Mouse (Mus musculus): ENCODE data around the gene Tmc8. TPM values are rescaled to one million over a fixed set of nuclear protein-coding genes. Genes with fewer than 3 reads are reported as not detected.
"Not testable (repeated sequence)": the region's sequence is repeated elsewhere in the genome, so short reads cannot be mapped to it uniquely, and the experiment has no call there.

The Tmc8 gene
- total RNA-seq, 2 experiments from 2014 or later, result 7.1 to 7.6 TPM

DNA sequence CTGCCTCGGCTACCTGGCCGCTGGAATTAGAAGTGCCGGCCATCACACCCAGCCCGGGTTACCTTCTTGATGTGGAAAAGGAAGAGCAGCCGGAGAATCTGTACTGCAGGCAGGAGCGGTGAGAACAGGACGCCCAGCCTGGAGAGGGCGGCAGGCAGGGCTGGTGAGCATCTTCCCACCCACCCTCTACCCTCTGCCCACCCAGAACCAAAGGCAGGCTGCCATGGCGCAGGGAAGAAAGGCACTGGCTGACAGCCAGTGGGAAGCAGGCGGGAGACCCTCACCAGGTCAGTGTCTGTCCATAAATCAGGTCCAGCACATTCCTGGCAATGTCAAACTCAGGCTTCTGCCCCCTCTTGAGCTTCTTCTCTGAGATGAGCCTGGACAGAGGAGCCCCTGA lies 11.5 kb upstream of the Tmc8 start:
- peak in 1 of 2 experiments; percentile 2 for DNase-seq (ENCODE audit: low spot score in 2 of 2)

DNA sequence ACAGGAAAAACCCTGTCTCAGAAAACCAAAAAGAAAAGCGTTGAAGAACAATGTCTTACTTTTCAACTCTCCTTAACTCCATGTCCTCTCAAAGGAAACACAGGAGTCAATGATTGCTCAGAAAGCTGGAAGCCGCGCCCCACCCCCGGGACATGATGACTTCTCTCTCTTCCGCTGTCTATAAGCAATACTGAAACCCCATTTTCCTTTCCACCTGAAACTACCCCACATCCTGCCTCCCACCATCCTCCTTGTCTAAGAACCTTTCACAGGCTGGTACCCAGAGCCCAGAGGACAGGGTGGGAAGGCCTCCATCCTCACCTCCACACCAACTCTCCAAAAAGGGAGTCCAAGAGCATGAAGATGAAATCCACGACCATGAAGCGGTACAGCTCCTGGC lies 9.5 kb upstream of the Tmc8 start:
- DNase-seq (ENCODE audit: low spot score in 2 of 2), result no peak

DNA sequence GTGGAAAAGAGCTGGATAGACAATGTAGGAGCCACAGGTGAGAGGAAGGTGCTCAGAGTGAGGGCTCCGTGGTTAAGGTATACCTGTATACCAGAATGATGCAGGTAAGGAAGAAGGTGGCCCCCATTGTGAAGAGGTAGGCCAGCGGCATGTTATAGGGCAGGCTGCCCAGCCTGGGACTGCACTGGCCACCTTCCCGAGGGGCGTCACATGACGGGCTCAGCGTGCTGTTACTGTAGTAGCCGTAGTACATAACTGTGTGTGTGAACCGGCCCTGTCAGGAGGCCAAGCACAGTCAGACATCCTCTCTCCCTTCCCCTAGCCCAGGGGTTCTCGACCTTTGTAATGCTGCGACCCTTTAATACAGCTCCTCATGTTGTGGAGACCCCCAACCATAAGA lies 7.0 kb upstream of the Tmc8 start:
- no peak for DNase-seq (ENCODE audit: low spot score in 2 of 2)

DNA sequence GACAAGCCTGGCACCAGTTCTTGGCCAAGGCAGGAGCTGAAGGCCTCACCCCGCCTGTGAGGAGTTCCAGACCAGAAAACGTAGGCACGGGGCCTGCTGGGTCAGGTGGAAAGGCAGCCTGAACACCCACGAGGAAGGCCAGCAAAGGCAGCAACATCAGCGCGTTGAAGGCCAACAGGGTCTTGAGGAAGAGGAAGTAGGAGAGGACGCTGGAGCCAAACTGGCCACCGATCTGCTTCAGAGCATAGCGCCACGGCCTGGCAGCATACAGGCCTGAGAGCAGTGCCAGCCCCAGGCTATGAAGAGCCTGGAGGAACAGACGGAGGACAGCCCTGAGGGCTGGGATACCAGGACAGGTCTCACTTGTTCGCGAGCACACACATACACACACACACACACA lies 6.3 kb upstream of the Tmc8 start:
- no peak for DNase-seq (ENCODE audit: low spot score in 2 of 2)

DNA sequence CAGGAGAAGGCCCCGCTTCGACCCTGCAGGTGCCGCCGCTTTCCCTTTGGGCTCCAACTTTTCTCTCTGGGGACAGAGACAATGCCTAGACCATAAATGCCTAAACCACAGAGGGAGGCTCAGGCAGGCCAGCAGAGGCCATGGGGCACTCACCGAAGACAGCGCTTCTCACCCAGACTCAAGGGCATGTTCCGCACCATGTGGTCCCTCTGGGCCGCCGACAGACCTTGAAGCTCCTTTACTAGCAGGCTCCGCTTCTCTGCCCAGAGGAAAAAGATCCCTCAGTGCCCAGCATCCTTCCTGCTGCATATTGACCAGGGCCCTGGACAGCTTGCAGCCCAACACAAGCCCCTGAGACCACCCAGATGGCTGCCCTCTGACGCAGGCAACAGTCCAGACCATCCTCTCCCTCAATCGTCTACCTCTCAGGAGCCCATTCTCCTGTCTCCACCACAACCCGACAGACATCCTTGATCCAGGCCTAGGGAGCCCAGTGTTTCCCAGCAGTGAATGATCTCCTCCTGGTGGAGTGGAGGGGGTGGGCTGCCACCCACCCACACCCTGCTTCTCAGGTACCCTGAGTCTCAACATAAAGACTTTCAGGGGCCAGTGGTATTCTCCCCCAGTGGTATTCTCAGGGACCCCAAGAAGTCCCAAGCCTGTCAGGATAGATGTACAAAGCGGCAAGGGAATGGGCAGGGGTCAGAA lies 5.6 kb upstream of the Tmc8 start:
- no peak for DNase-seq (ENCODE audit: low spot score in 2 of 2)

DNA sequence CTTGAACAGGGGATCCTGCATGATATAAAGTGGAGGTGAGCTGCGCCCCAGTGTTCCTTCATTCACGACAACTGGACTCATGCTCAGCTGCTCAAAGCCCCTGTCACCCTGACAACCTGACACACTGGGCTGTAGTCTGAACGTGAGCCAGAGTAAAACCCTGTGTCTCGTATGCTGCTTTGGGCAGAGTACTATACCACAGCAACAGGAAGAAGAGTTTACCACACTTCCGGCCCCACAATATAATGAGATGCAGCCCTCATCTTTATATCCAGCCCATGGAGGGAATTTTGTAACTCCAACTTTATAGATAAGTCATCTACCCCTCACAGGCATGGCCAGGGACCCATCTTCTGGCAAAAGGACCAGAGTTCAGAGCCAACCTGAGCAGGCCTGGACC lies 4.8 kb upstream of the Tmc8 start:
- DNase-seq (ENCODE audit: low spot score in 2 of 2), result no peak

DNA sequence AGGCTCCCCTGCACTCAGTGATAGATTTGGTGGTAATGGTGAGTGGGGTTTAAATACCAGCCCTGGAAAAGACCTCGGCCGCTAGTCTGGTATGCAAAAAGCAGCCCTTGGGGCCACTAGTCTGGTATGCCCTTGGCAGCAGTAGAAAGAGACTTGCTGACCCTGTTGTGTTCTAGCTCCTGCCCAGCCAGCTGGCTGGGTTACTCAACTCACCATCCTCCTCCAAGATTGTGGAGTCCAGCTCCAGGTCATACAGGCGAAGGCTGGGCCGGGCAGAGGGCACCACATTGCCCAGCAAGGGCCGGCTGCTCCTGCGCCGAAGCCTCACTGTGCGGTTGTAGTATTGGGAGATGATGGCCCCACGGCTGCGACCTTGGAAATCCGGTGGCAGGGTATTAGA lies 3.8 kb upstream of the Tmc8 start:
- no peak for DNase-seq (ENCODE audit: low spot score in 2 of 2)

DNA sequence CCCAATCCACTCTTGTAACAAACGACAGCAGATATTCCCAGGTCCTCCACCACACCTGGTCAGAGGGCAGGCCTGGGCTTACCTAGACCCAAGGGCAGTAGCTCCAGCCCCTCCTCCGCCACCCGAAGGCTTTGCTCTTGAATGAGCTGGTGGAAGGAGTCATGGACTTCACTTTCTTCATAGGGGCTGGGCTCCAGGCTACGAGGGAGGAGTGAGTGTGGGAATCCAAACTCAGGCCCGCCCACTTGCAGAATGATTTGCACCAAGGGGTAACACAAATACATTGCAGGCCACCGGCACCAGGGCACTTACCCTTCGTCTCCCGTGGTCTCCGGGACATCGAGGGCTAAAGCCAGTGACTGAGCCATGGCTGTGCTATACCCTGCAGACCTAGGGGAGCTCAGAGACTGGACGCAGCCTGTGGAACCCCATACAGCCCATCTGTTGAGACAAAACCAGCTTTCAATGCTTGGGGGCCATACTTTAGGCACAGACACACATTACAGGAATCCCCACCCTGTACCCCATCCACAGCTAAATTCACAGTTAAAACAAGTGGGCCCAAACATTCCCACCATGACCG lies 2.9 kb upstream of the Tmc8 start:
- no peak for DNase-seq (ENCODE audit: low spot score in 2 of 2)

DNA sequence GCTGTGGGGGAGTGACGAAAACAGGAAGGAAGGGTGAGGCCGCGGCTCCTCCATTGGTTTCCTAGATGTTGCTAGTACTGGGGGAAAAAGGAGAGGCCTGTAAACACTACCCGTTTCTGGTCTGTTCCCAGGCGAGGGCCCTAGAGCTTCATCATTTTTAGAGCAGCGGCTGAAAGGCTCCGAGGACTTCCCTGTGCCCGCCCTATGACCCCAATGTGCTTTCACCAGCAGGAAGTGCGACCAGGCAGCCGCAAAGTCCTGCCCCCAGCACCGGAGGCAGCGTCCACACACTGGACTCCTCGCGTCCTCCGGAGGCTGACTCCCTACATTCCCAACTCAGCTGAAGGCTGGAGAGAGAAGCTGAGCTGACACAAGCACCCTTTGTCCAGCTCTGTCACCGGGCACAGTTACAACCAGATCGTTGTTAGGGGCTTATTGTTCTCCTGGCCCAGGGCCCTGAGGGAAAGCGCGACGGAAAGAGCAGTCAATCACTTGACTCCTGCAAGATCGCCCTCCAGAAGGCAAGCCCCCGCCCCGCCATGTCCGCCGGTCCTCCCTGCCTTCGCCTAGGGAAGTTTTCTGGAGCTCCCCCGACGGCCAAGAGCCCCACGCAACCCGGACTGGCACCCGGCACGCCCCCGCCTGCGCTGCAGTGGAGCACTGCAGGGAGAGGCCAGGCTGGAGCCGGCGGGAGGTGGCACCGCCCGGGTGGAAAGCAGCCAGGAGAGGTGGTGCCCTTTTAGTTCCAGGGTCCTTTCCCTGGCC lies 2.3 kb upstream of the Tmc8 start:
- peak; percentile 50 to 61 for DNase-seq (ENCODE audit: low spot score in 2 of 2)

DNA sequence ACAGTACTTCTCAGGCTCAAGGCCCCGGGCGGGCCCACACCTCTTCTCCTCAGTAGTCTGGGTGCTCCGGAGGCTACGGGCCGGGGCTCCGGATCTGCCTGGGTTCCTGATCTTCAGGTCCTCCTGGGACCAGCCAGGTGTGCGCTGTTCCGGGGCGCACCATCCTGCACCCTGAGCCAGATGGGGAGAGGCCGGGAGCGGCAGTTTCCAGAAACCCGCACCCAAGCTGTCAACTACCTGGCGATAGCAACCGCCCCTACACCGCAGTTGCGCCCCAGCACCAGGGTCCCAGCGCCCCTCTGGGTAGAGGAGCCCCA lies 1.7 kb upstream of the Tmc8 start:
- no peak for DNase-seq (ENCODE audit: low spot score in 2 of 2)

DNA sequence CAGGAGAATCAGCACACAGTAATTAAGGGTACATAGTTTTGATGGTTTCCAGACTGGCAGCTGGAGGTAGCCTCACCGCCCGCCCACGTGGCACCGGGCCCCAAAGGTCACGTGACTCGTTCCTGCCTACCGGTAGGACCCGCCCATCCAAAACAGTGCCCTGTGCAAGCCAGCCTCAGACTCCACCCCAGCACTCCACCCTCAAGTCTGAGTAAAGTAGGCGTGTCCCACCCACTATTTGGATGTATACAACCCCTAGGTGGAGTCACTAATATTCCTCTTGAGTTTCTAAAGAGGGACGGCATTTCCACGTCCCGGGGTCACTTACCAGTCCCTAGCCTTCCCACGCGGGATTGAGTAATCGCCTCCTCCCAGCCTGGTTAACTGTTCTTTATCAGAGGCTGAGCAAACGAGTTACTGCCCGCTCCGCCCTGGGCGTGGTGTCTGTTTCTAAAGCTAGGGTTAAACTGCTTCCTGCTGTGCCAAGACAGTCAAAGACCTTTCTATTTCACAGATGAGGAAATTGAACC lies 1.2 kb upstream of the Tmc8 start:
- peak; percentile 62 to 81 for DNase-seq (ENCODE audit: low spot score in 2 of 2)

DNA sequence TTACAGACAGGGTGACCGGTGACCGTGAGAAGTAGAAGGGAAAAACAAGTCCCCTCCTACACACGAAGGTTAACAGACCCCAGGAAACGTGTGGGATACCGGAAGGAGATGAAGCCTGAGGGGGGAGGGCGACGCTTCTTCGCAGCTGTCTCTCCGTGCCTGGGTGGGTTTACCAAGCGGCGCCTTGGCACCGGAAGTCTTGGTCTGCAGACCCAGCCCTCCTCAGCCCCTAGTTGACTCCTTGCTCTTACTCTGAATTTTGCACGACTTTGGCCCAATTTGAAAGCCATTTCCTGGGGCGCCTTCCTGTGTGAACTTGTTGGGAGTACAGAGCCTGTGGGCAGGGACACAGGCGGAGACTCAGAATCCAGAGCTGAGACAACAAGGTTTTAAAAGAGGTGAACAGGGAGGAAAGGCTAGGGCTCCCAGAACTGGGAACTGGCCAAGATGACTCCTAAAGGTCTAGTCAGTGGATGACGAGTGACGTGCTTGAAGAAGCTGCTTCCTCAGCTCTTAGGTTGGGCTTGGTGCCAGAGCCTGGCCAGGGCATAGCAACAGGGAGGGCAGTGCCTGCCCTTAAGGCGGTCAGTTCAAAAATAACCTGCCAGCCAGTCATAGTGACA lies 566 bp upstream of the Tmc8 start:
- peak in 1 of 2 experiments; percentile 69 for DNase-seq (ENCODE audit: low spot score in 2 of 2)

DNA sequence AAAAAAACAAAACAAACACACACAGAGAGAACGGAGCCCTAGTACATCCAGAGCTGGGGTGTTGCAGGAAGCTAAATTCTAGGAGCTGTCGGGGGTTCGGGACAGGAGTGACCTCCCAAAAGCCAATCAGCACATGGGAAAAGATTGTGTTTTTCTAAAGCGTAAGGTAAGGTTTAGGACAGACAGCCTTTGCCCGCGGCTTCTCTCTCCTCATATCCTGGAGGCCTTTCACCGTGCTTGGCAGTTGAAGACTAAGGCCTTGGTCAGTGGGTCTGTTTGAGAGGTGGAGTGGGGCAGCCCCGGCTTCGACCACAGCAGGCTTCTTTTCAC lies 794 bp downstream of the Tmc8 start:
- no peak for DNase-seq (ENCODE audit: low spot score in 2 of 2)

DNA sequence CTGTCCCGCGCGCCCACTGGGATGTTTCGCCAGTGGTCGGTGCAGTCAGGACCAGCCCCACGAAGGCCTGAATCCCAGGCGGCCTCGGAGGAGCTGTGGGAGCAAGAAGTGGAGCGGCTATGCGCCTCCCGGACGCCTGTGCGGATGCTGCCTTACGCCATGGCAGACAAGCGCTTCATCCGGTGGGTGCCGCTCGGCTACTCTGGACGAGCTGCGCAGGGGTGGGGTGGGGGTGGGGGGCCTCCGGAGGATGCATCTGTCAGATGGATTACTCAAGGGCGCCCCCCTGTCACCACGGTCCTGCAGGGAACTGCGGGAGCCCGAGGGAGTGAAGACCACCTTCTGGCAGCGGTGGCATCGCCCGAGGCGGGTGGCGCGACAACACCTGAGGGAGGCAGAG lies 1.2 kb downstream of the Tmc8 start:
- no peak for DNase-seq (ENCODE audit: low spot score in 2 of 2)

DNA sequence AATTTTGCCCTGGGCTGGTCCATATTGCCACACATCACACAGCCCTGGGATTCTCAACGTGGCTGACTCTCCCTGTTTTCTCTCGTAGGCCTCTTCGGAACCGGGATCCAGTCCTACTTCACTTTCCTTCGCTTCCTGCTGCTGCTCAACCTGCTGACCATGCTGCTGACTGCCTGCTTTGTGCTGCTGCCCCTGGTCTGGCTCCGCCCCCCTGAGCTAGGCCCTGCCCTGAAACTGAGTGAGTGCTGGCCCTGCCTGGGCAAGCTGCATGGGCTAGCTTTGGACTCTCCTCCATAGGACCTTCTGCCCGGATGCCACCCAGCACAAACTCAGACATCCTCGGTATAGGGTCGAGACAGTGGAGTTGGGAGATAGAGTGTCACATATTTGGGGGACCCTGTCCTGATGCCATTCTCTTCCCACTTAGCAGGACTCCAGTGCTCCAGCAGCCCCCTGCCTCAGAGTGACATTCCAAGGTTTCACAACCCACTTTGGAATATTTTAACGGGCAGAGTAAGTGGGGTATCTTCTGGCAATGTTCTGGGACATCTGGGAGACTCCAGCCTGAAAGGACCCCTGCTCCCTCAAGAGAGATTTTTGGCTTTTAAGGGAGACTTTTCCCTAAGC lies 1.9 kb downstream of the Tmc8 start:
- DNase-seq (ENCODE audit: low spot score in 2 of 2), result no peak

DNA sequence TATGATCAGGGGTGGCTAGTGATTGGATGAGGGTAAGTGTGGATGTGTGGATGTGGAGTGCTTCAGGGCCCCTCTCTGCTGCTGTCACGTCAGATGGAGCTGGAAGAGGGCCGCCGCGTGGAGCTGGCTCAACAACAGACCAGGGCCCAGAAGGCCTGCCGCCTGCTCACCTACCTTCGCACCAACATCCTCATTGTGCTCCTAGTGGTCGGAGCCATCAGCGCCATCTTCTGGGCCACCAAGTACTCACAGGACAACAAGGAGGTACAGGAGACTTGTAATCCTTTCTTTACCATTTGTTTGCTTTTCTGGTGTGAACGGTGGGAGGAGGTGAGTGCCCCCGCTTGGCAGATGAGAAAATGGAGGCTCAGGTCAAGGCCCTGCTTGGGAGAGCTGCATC lies 4.4 kb downstream of the Tmc8 start:
- no peak for DNase-seq (ENCODE audit: low spot score in 2 of 2)

DNA sequence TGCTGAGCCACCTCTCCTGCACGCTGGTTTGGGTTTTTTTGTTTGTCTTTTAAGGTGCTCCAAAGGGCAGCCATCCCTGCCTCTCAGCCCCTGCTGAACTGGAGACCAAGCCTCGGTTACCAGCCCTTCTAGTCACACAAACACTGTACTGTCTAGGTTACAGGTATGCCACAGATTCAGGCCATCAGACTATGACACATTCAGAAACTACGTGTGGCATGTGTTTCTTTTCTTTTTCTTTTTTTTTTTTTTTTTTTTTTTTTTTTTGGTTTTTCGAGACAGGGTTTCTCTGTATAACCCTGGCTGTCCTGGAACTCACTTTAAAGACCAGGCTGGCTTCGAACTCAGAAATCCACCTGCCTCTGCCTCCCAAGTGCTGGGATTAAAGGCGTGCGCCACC lies 6.6 kb downstream of the Tmc8 start:
- not testable (repeated sequence) for DNase-seq (ENCODE audit: low spot score in 2 of 2)

DNA sequence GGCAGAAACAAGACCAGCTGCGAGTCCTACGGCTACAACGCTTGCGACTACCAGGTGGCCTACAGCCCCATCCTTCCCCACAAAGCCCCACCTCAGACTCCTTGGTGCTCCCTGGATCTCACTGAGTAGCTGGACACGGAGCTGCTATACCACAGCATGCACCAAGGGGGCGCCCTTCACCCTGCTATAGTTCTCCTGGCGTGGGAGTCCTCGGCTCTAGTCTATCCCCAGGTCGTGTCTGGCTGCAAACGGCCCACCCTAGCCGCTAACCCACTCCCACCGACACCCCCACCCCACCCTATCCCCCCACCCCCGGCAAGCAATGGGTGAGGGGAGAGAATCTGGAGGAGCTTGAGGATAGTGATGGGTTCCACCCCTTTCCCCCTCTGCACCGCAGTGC lies 8.4 kb downstream of the Tmc8 start:
- peak in 1 of 2 experiments; percentile 61 for DNase-seq (ENCODE audit: low spot score in 2 of 2)

DNA sequence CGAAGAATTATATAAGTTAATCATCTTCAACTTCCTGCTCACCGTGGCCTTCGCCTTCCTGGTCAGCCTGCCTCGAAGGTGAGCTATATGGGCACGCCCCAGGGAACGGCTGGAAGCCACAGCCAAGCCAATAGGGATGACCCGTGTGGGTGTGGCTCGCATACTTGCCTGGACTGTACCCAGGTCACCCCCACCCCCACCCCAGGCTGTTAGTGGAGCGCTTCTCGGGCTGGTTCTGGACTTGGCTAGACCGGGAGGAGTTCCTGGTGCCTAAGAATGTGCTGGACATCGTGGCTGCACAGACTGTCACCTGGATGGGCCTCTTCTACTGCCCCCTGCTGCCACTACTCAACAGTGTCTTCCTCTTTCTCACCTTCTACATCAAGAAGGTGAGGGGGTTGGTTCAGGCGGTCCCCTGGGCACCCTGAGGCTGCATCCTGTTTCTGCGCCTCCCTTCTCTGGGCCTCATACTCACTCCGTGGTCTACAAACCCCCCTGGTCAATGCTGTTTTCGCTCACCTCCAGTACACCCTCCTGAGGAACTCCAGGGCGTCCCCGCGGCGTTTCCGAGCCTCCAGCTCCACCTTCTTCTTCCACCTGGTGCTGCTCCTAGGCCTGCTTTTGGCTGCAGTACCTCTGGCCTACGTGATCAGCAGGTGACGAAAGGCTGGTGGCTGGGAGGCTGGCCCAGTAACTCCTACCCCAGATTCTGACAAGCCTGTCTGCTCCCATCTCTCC lies 9.0 kb downstream of the Tmc8 start:
- DNase-seq (ENCODE audit: low spot score in 2 of 2), result no peak

DNA sequence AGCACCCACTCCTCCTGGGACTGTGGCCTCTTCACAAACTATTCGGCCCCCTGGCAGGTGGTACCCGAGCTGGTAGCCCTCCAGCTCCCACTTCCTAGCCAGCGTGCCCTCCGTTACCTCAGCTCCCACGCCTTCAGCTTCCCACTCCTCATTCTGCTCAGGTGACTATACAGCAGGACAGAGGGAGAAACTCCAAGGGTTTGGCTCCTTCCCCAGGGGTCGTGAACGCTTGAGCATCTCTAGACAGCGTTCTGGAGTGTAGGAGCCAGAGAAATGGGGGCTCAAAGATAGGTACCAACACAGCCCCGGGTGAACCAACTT lies 9.5 kb downstream of the Tmc8 start:
- no peak for DNase-seq (ENCODE audit: low spot score in 2 of 2)

DNA sequence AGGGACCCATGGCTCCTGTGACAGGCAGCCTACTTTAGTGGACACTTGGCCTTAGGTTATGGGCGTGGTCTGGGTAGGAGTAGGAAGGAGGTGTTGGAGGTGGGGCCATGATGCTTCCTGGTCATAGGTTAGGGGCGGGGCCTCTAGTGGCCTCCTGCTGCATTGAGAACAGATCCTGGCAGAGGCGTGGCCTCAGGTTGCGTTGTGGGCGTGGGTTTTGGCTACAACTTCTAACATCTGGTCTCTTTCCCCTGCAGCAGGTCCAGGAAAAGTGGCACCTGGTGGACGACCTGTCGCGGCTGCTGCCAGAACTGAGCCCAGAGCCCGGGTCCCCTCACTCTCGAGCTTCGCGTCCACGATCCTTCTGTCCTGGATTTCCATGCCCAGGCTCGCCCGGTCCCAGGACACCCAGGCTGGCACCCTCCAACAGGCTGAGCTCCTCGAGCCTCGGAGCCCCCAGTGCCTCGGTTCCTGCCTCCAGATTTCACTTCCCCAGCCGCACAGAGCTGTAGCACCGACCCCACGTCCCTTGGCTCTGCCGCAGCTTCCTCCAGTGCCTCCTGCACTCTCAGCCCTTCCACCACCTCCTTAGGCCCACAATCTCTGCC lies 10.5 kb downstream of the Tmc8 start:
- DNase-seq (ENCODE audit: low spot score in 2 of 2), result no peak
